Mouse (Mus musculus) hindbrain, embryonic 15.5 days (tissue): ENCODE data around the gene Kank2. TPM values are rescaled to one million over a fixed set of nuclear protein-coding genes. Genes with fewer than 3 reads are reported as not detected.

Experiments
- ATAC-seq: fragments of 200-750 bp; cut with Nextera tagmentation; 2 replicates; pipeline ENCODE4 v1.8.0; 2017; ENCODE audit warnings: low read depth, moderate number of reproducible peaks, moderate TSS enrichment; ENCODE audit not compliant: low FRiP score
- H3K27ac ChIP-seq: fragments of 300-500 bp; sonication (generic); replicated peaks from 2 replicates; pipeline ENCODE4 v1.5.1; 2015; ENCODE audit warnings: mild to moderate bottlenecking, inconsistent platforms
- H3K27me3 ChIP-seq: fragments of 300-500 bp; sonication (generic); 2 replicates; pipeline ENCODE4 v1.6.1; 2015; ENCODE audit warnings: control low read depth, inconsistent platforms
- H3K36me3 ChIP-seq: fragments of 300-500 bp; sonication (generic); 2 replicates; pipeline ENCODE4 v1.6.1; 2015; ENCODE audit warnings: control low read depth, inconsistent platforms
- H3K4me1 ChIP-seq: fragments of 300-500 bp; sonication (generic); replicated peaks from 2 replicates; pipeline ENCODE4 v1.6.1; 2015; ENCODE audit warnings: control low read depth, inconsistent platforms
- H3K4me2 ChIP-seq: fragments of 300-500 bp; sonication (generic); 2 replicates; pipeline ENCODE4 v1.6.1; 2015; ENCODE audit warnings: moderate library complexity, mild to moderate bottlenecking, inconsistent platforms
- H3K4me3 ChIP-seq: fragments of 300-500 bp; sonication (generic); 2 replicates; pipeline ENCODE4 v1.5.1; 2015; ENCODE audit warnings: mild to moderate bottlenecking, inconsistent platforms
- H3K9ac ChIP-seq: fragments of 300-500 bp; sonication (generic); 2 replicates; pipeline ENCODE4 v1.6.1; 2015; ENCODE audit warnings: inconsistent platforms
- H3K9me3 ChIP-seq: fragments of 300-500 bp; sonication (generic); 2 replicates; pipeline ENCODE4 v1.6.1; 2016; ENCODE audit warnings: control low read depth, inconsistent platforms
- WGBS: fragments of 180-500 bp; shearing (Covaris S2); methylation state at CpG from one replicate; pipeline ENCODE4 v1.1.7; 2015; 5-methylcytosine and 5-hydroxymethylcytosine counted together
- polyA plus RNA-seq: library from polyadenylated mRNA; unstranded; fragments of >200 nt; fragmentation: Nextera tagmentation; extraction: Ambion mirVana; gene quantifications from 2 replicates; pipeline ENCODE4 v1.2.1, GENCODE M21; 2015

Gene Kank2
- polyA plus RNA-seq, 1 experiment from 2014 or later = 5.2 TPM

GRCm38 (mm10) chr9:21831558-21832240, 33.2 kb upstream of the Kank2 start:
- H3K4me1 ChIP-seq = no peaks in the 10 kb centered on the region
- no peak overlapping the region for H3K9ac ChIP-seq
- ATAC-seq = no peak; the same call in 1 of the 2 replicates
- 90% methylated on average over 20 of the region's 20 CpGs for WGBS
- no peaks in the 10 kb centered on the region for H3K27me3 ChIP-seq
- no peaks in the 10 kb centered on the region for H3K36me3 ChIP-seq
- H3K4me2 ChIP-seq = no peak overlapping the region
- no peak overlapping the region for H3K4me3 ChIP-seq
- H3K27ac ChIP-seq = no peak overlapping the region
- H3K9me3 ChIP-seq = no peaks in the 10 kb centered on the region

DNA sequence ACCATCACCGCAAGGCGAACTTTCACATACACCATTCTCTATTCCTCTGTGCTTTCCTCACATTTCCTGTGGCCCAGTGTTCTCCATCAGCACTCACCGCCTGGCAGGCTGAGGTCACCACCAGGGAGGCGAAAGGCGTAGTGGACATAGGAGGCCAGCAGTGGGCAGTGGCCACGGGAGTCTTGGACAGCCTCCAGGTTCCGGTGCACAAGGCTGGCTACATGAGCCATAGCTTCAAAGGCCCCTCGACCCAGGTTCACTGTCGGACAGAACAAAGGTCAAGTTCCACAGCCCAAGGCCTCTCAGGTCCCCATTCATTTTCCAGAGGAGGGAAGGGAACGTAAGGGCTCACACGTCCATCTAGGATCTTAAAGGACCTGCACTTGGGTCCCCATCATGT, 32.4 kb upstream of the Kank2 start:
- H3K4me3 ChIP-seq = no peak overlapping the region
- no peaks in the 10 kb centered on the region for H3K36me3 ChIP-seq
- H3K27me3 ChIP-seq = no peaks in the 10 kb centered on the region
- no peak for ATAC-seq
- no peak overlapping the region for H3K9ac ChIP-seq
- H3K9me3 ChIP-seq = no peaks in the 10 kb centered on the region
- H3K27ac ChIP-seq = no peak overlapping the region
- no peak overlapping the region for H3K4me2 ChIP-seq
- no peaks in the 10 kb centered on the region for H3K4me1 ChIP-seq
- 88% methylated on average over 11 of the region's 11 CpGs for WGBS

DNA sequence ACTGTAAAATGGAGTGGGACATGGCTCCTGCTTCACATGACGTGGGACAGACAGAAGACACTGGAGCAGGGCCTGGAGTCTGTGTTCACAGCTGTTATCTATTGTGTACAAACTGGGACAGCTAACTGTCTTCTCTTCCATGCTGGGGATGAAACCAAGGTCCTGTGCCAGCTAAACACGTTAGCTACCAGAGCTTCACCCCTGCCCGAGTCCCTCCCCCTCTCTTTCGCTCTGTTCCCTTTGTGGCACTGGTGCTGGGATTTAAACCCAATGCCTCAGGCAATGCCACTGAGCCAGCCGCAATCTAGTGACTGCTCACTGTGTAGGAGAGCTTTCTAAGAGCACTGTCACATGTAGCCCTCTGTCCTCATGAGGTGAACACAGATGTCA, 31.9 kb upstream of the Kank2 start:
- no peak overlapping the region for H3K27ac ChIP-seq
- no peaks in the 10 kb centered on the region for H3K36me3 ChIP-seq
- H3K27me3 ChIP-seq = no peaks in the 10 kb centered on the region
- no peak for ATAC-seq
- no peak overlapping the region for H3K4me2 ChIP-seq
- no peak overlapping the region for H3K9ac ChIP-seq
- no peaks in the 10 kb centered on the region for H3K9me3 ChIP-seq
- H3K4me1 ChIP-seq = no peaks in the 10 kb centered on the region
- 84% methylated on average over 5 of the region's 5 CpGs for WGBS
- H3K4me3 ChIP-seq = no peak overlapping the region

- Histone ChIP-seq H3K4me1 (no peaks in the 10 kb centered on the region), H3K9me3 (no peaks in the 10 kb centered on the region), H3K27ac (no peak overlapping the region), H3K27me3 (no peaks in the 10 kb centered on the region), H3K36me3 (no peaks in the 10 kb centered on the region), H3K9ac (no peak overlapping the region), H3K4me2 (no peak overlapping the region), H3K4me3 (no peak overlapping the region)
- WGBS = 91% methylated on average over 14 of the region's 14 CpGs
- ATAC-seq = no peak
These were observed 31.4 kb upstream of the Kank2 start for GRCm38 (mm10) chr9:21829834-21830460.

- no peaks in the 10 kb centered on the region for H3K36me3 ChIP-seq
- no peak overlapping the region for H3K27ac ChIP-seq
- H3K4me3 ChIP-seq = no peak overlapping the region
- 63% methylated on average over 10 of the region's 10 CpGs for WGBS
- H3K9ac ChIP-seq = no peak overlapping the region
- no peak overlapping the region for H3K4me2 ChIP-seq
- no peaks in the 10 kb centered on the region for H3K4me1 ChIP-seq
- no peaks in the 10 kb centered on the region for H3K9me3 ChIP-seq
- ATAC-seq = no peak
- H3K27me3 ChIP-seq = no peaks in the 10 kb centered on the region
These were observed 25.8 kb upstream of the Kank2 start for GRCm38 (mm10) chr9:21824366-21824765.

GRCm38 (mm10) chr9:21823957-21824356, 25.4 kb upstream of the Kank2 start:
- Histone ChIP-seq H3K4me1 (no peaks in the 10 kb centered on the region), H3K9ac (no peak overlapping the region), H3K4me2 (no peak overlapping the region), H3K36me3 (no peaks in the 10 kb centered on the region), H3K4me3 (no peak overlapping the region), H3K9me3 (no peaks in the 10 kb centered on the region), H3K27me3 (no peaks in the 10 kb centered on the region), H3K27ac (no peak overlapping the region)
- WGBS = 54% methylated on average over 4 of the region's 4 CpGs
- ATAC-seq = no peak

DNA sequence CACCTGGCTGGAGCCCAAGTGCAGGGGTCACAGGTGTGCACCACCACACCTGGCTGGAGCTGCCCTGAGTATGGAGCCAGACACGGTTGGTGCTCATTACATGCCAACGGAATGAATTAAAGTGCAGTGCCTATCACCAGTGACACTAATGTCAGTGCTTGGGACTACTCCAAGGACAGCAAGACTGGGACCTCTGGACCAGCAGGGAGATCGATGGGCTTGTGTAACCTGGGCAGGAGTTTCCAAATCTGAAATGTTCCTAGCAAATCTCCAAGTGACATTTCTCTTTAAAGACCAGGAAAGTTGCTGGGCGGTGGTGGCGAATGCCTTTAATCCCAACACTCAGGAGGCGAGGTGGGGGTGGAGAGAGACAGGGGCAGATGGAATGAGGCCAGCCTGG, 24.1 kb upstream of the Kank2 start:
- 87% methylated on average over 6 of the region's 6 CpGs for WGBS
- H3K27me3 ChIP-seq = no peaks in the 10 kb centered on the region
- H3K9ac ChIP-seq = no peak overlapping the region
- no peak overlapping the region for H3K27ac ChIP-seq
- no peaks in the 10 kb centered on the region for H3K9me3 ChIP-seq
- H3K4me1 ChIP-seq = no peaks in the 10 kb centered on the region
- no peak for ATAC-seq
- no peak overlapping the region for H3K4me3 ChIP-seq
- no peak overlapping the region for H3K4me2 ChIP-seq
- H3K36me3 ChIP-seq = no peaks in the 10 kb centered on the region

DNA sequence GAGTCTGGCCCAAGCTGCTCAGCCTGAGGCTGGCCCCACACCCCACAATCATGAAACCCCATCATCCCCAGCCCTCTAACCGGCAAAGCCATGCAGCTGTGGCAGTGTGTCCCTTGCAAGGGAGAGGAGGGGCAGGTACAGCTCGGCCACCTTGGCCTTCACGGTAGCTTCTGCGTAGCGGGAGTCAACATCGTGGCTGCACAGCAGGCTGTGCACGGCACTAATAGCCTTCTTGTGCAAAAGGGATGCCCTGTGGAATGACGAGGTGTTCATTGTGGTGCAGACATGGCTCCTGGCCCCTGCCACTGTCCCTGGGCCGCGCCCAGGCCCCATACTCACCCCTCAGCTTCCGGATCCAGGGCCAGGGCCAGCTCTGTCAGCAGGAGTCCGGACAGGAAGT, 21.6 kb upstream of the Kank2 start:
- no peak for ATAC-seq
- Histone ChIP-seq H3K4me1 (no peaks in the 10 kb centered on the region), H3K4me2 (no peak overlapping the region), H3K9me3 (no peaks in the 10 kb centered on the region), H3K4me3 (no peak overlapping the region), H3K9ac (no peak overlapping the region), H3K36me3 (no peaks in the 10 kb centered on the region), H3K27ac (no peak overlapping the region), H3K27me3 (no peaks in the 10 kb centered on the region)
- 84% methylated on average over 12 of the region's 12 CpGs for WGBS

DNA sequence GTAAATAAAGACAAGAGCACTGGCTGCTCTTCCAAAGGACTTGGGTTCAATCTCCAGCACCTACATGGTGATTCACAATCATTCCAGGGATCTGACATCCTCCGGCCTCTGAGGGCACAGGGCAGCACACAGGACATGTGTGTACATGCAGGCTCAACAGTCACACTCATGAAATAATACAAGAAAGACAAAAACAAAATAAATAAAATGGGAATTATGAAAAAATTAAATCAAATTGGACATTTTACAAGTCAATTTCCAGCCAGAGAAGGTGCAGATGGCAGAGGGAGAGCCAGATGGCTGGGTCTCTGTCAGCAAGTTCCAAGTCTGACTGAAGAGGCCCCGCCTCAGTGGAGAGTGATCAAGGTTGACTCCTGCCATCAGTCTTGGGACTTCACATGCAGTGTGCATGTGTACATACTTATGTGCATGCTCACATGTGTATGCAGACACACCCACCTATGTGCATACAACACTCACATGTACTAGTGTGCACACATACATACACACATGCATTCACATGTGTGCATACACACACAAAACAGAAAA, 20.7 kb upstream of the Kank2 start:
- 98% methylated on average over 2 of the region's 2 CpGs for WGBS
- H3K4me3 ChIP-seq = no peak overlapping the region
- no peak overlapping the region for H3K27ac ChIP-seq
- no peak for ATAC-seq
- H3K9me3 ChIP-seq = no peaks in the 10 kb centered on the region
- H3K4me2 ChIP-seq = no peak overlapping the region
- no peaks in the 10 kb centered on the region for H3K27me3 ChIP-seq
- H3K9ac ChIP-seq = no peak overlapping the region
- H3K4me1 ChIP-seq = no peaks in the 10 kb centered on the region
- H3K36me3 ChIP-seq = no peaks in the 10 kb centered on the region

GRCm38 (mm10) chr9:21818561-21818960, 20.0 kb upstream of the Kank2 start:
- Histone ChIP-seq H3K4me2 (no peak overlapping the region), H3K27me3 (no peaks in the 10 kb centered on the region), H3K36me3 (no peaks in the 10 kb centered on the region), H3K4me1 (no peaks in the 10 kb centered on the region), H3K9me3 (no peaks in the 10 kb centered on the region), H3K9ac (no peak overlapping the region), H3K4me3 (no peak overlapping the region), H3K27ac (no peak overlapping the region)
- 94% methylated on average over 6 of the region's 6 CpGs for WGBS
- no peak for ATAC-seq

- Histone ChIP-seq H3K27me3 (no peaks in the 10 kb centered on the region), H3K27ac (no peak overlapping the region), H3K9me3 (no peaks in the 10 kb centered on the region), H3K4me2 (no peak overlapping the region), H3K4me3 (no peak overlapping the region), H3K36me3 (no peaks in the 10 kb centered on the region), H3K9ac (no peak overlapping the region), H3K4me1 (no peaks in the 10 kb centered on the region)
- 71% methylated on average over 4 of the region's 4 CpGs for WGBS
- ATAC-seq = no peak
These were observed 19.6 kb upstream of the Kank2 start for GRCm38 (mm10) chr9:21818125-21818524.

DNA sequence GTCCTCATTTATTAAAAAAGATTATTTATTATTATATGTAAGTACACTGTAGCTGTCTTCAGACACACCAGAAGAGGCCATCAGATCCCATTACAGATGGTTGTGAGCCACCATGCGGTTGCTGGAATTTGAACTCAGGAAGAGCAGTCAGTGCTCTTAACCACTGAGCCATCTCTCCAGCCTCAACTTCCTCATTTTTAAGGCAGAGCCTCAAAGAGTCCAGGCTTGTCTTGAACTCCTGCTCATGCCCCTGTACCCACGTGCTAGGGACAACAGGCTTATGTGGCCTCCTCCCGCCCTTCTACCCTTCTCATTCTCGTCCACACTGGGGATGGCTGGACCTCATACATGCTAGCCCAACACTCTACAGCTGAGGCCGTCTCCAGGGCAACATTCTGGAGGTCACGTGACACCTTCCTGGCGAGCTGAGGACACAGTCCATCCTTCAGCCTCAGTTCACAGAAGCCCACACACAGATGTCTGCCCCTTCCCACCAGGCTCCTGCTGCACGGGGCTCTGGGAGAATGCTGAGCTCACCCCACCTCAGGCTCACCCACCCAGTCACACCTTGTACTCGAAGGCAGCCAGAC, 18.3 kb upstream of the Kank2 start:
- Histone ChIP-seq H3K9me3 (no peaks in the 10 kb centered on the region), H3K4me2 (no peak overlapping the region), H3K4me3 (no peak overlapping the region), H3K27ac (no peak overlapping the region), H3K9ac (no peak overlapping the region), H3K4me1 (no peaks in the 10 kb centered on the region), H3K36me3 (no peaks in the 10 kb centered on the region), H3K27me3 (no peaks in the 10 kb centered on the region)
- no peak for ATAC-seq
- 70% methylated on average over 9 of the region's 9 CpGs for WGBS
